Mouse (Mus musculus) megakaryocyte, embryonic 14.5 days (primary cell): ENCODE results near the gene Tmem151b.

Experiments used
- FLI1 ChIP-seq: IDR thresholded peaks from 2 replicates; pipeline ENCODE4 v1.6.1; 2012; ENCODE audit warnings: low read length, inconsistent platforms, mixed read lengths
- GATA1 ChIP-seq: IDR thresholded peaks from 3 replicates; pipeline ENCODE4 v1.6.1; 2012; ENCODE audit warnings: mixed read lengths, low read length, inconsistent platforms, borderline replicate concordance

DNA sequence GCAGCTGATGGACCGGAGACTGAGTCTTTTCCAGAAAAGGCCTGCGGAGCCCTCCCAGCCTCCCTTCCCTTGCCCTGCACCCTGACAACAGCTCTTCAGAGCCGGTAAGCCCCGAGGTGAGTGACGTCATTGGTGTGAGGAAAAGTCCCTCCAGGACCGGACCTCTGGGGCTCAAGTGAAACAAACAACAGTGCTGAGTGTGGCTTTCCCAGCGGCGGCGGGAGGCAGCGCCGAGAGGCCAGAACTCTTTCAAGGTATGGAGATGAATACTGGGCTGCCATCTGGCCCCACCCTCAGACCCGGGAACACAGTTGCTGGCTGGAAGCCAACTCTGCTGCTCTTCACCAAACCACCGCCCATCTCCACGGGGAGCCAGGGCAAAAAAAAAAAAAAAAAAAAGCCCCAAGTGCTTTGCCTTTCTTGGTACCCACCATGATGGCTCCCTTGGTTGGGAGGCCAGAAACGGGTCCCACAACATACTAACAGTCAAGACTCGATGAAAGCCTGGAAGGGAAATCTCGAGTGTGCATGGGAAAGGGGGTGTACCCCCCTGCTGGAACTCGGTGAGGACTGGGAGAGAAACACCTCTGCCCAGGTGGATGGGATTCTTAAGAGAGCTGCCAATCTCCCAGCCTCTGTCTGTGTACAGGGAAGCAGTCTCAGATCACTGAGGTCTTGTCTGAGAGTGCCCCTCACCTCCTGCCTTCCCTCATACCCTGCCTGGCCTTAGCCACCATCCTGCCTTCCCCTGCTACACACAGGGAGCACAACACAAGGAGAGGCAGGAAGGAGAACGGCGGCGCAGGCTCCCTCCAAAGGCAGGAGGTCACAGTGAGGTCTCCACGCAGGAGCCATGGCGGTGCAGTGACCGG is 5.2 kb downstream of the Tmem151b start:
- TF ChIP-seq GATA1 (no peak), FLI1 (no peak)
